Mouse (Mus musculus) forebrain, postnatal 0 days (tissue): ENCODE measurements around the gene Slc25a54. TPM values are rescaled to one million over a fixed set of nuclear protein-coding genes. Genes with fewer than 3 reads are reported as not detected.

Experiments
- ATAC-seq: fragments of 200-750 bp; cut with Nextera tagmentation; 2 replicates; pipeline ENCODE4 v1.8.0; 2017; ENCODE audit warnings: mild to moderate bottlenecking, moderate library complexity
- DNase-seq: peaks from one replicate; pipeline ENCODE4 v3.0.0-alpha.2; 2015
- H3K27ac ChIP-seq: fragments of 300-500 bp; sonication (generic); 2 replicates; pipeline ENCODE4 v1.5.1; 2014; ENCODE audit warnings: low read depth, mild to moderate bottlenecking, antibody characterized with exemption, low read length, moderate library complexity, mixed read lengths
- H3K27me3 ChIP-seq: fragments of 300-500 bp; sonication (generic); 2 replicates; pipeline ENCODE4 v1.6.1; 2014; ENCODE audit warnings: mild to moderate bottlenecking, low read length, mixed read lengths; ENCODE audit not compliant: insufficient read depth
- H3K36me3 ChIP-seq: fragments of 300-500 bp; sonication (generic); 2 replicates; pipeline ENCODE4 v1.6.1; 2014; ENCODE audit warnings: mild to moderate bottlenecking, moderate library complexity; ENCODE audit not compliant: insufficient read depth
- H3K4me1 ChIP-seq: fragments of 300-500 bp; sonication (generic); 2 replicates; pipeline ENCODE4 v1.6.1; 2014; ENCODE audit warnings: antibody characterized with exemption; ENCODE audit not compliant: insufficient read depth
- H3K4me2 ChIP-seq: fragments of 300-500 bp; sonication (generic); 2 replicates; pipeline ENCODE4 v1.6.1; 2014; ENCODE audit warnings: low read depth, mild to moderate bottlenecking, moderate library complexity
- H3K4me3 ChIP-seq: fragments of 300-500 bp; sonication (generic); 2 replicates; pipeline ENCODE4 v1.5.1; 2014; ENCODE audit warnings: low read depth, low read length, mixed read lengths
- H3K9ac ChIP-seq: fragments of 300-500 bp; sonication (generic); 2 replicates; pipeline ENCODE4 v1.6.1; 2014; ENCODE audit warnings: mild to moderate bottlenecking
- H3K9me3 ChIP-seq: fragments of 300-500 bp; sonication (generic); 2 replicates; pipeline ENCODE4 v1.6.1; 2016; ENCODE audit warnings: low read length
- CTCF ChIP-seq: sonication (generic); IDR thresholded peaks from 2 replicates; pipeline ENCODE4 v1.5.1; 2016; ENCODE audit warnings: antibody characterized with exemption, control low read depth, low read depth
- WGBS: fragments of 180-500 bp; shearing (Covaris S2); extraction: QIAGEN DNeasy Blood & Tissue Kit; methylation state at CpG from one replicate; pipeline ENCODE4 v1.1.7; 2014; 5-methylcytosine and 5-hydroxymethylcytosine counted together
- polyA plus RNA-seq: library from polyadenylated mRNA; unstranded; fragments of >200 nt; fragmentation: Nextera tagmentation; extraction: Ambion mirVana; gene quantifications from 2 replicates; pipeline ENCODE4 v1.2.1, GENCODE M21; 2015
- total RNA-seq: library from RNA; depleted of rRNA; stranded (reverse); fragments of >200 nt; gene quantifications from 2 replicates; pipeline ENCODE4 v1.2.3, GENCODE M21; 2014

The Slc25a54 gene
- total and polyA plus RNA-seq, 2 experiments from 2014 or later = not detected

DNA sequence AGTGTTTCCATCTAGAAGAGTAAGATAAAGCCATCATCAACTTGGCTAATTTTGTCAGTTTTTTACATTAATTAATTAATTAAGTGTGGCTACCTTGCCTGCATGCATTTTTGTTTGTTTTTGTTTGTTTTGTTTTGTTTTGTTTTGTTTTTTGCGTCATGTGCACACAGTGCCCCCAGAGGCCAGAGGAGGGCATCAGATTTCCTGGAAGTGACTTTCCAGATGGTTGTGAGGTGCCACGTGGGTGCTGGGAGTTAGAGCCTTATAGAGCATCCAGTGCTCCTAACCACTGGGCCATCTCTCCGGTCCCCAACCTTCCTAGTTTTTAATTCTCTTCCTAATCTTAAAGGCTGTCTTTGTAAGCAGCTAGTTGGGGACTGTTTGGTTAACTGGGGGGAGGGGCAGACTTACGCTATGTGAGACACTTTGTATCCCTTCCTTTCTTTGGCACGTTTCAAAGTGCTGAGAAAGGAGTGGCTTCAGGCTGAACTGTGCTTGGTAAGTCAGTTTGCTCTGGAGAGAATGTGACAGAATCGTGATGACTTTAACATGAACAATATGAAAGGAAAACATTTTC lies 32.5 kb upstream of the Slc25a54 start:
- 50% methylated on average over 6 of the region's 6 CpGs for WGBS
- ATAC-seq (0 out of 2 replicates have a peak, but pooled peaks have one; percentile 36), DNase-seq (no peak)
- Histone ChIP-seq H3K4me1 (no peaks in the 10 kb centered on the region), H3K27me3 (no peaks in the 10 kb centered on the region), H3K27ac (no peak overlapping the region), H3K36me3 (no peaks in the 10 kb centered on the region), H3K9me3 (no peaks in the 10 kb centered on the region), H3K9ac (no peak overlapping the region), H3K4me2 (no peak overlapping the region), H3K4me3 (no peak overlapping the region)
- peak; percentile 36; the same call in 1 of the 2 replicates for TF ChIP-seq CTCF

DNA sequence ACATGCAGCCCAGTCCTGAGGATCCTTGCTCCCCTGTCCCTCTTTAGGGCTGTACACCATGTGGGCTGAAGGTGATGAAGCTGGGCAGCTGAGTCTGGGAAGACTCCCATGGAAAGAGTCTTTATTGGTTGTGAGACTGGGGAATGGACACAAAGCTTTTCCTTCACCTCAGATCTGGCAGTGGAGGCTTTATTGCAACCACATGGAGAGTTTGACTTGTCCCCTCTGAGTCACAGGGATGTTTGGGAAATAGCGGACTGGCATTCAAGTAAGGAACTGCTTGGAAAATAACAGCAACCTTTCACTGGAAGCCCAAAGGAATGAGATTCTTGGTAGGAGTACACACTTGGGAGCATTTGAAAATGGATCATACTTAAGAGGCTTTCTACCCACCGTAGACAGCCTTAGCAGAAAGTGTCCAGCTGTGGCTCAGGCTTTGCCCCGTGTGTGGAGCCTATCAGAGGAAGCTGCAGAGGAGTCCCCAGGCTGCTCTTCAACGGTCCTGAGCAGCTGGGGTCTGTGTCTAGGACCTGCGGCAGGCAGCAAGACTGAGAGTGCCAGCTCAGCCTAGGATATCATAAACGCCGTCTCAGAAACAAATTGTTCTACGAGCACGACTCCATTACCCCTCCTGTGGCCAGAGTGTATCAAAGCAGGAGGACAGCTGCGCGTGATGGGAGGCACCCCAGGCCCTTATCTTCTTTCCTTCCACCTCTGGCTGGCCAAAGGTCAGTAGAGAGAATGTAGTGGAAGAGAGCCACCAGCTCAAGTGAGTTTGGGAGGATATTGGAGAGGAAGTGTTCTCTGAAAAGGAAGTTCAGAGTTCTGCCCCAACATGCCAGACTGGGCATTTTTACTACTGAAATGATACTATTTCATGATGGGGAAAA lies 29.0 kb upstream of the Slc25a54 start:
- 77% methylated on average over 11 of the region's 11 CpGs for WGBS
- no peaks in the 10 kb centered on the region for H3K27me3 ChIP-seq
- H3K27ac ChIP-seq = no peak overlapping the region
- TF ChIP-seq CTCF = no peak
- no peaks in the 10 kb centered on the region for H3K36me3 ChIP-seq
- ATAC-seq (no peak), DNase-seq (no peak)
- no peak overlapping the region for H3K4me2 ChIP-seq
- no peak overlapping the region for H3K4me3 ChIP-seq
- H3K4me1 ChIP-seq = no peaks in the 10 kb centered on the region
- no peaks in the 10 kb centered on the region for H3K9me3 ChIP-seq
- H3K9ac ChIP-seq = no peak overlapping the region

DNA sequence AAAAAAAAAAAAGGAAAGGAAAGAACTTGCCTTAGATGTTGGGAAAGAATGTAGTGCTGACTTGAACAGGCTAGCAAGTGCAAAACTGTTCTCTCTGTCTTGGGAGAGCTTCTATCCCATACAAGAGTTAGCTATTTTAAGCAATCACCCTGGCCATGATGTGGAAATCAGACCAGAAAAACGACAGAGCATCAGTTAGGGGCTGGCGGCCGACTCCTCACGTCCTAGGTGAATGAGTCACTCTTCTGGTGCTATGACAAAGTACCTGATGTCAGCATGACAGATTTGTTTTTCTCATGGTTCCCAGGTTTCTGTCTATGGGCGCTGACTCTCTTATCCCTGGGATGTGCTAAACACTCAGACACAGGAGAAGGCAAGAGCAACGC lies 28.3 kb upstream of the Slc25a54 start:
- no peaks in the 10 kb centered on the region for H3K36me3 ChIP-seq
- H3K4me1 ChIP-seq = no peaks in the 10 kb centered on the region

DNA sequence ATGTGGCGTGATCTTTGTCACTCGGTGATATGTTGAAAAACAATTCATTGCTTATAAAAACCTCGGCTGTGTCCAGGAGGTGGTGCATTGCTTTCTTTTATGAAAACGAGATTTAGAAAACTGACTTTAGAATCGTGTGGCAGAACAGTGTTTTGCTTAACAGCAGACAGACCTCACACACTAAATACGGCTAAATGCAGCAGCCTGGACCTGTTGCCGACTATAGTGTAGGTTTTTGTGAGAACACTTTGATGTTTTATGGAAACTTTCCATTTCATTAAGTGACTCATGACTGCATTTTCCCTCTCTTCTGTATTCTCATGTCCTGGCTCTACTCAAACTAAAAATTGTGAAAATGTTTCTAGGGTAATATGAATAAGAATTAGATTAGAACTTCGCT lies 20.4 kb upstream of the Slc25a54 start:
- TF ChIP-seq CTCF = no peak
- DNase-seq = no peak
- no peak for ATAC-seq
- Histone ChIP-seq H3K4me1 (no peaks in the 10 kb centered on the region), H3K4me3 (no peak overlapping the region), H3K36me3 (no peaks in the 10 kb centered on the region), H3K9ac (no peak overlapping the region), H3K9me3 (no peaks in the 10 kb centered on the region), H3K27me3 (no peaks in the 10 kb centered on the region), H3K4me2 (no peak overlapping the region), H3K27ac (no peak overlapping the region)
- WGBS = 46% methylated on average over 8 of the region's 8 CpGs

More for the DNA sequence above, 28.3 kb upstream of the Slc25a54 start:
- TF ChIP-seq CTCF = no peak
- ATAC-seq (no peak), DNase-seq (no peak)
- no peaks in the 10 kb centered on the region for H3K9me3 ChIP-seq
- no peak overlapping the region for H3K4me2 ChIP-seq
- H3K27ac ChIP-seq = no peak overlapping the region
- no peaks in the 10 kb centered on the region for H3K27me3 ChIP-seq
- no peak overlapping the region for H3K9ac ChIP-seq
- 87% methylated on average over 6 of the region's 6 CpGs for WGBS
- no peak overlapping the region for H3K4me3 ChIP-seq

DNA sequence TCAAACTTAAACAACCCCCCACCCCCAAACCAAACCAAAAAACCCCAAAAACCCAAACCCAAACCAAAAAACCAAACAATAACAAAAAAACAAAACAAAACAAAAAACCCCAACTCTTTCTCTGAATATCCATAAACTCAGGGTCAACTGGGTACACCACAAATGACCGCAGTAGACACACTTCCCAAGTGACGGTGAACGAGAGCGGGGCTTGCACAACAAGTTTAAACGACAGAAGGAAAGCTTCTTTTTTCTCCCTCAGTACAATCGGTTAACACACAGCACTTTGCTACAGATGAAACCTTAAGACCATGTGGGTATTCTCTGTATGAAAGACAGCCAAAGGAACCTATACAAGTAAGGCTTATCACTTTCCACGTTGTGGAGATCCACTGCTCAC lies 17.9 kb upstream of the Slc25a54 start:
- Histone ChIP-seq H3K27me3 (no peaks in the 10 kb centered on the region), H3K4me3 (no peak overlapping the region), H3K36me3 (no peaks in the 10 kb centered on the region), H3K4me1 (no peaks in the 10 kb centered on the region), H3K4me2 (no peak overlapping the region), H3K27ac (no peak overlapping the region), H3K9ac (no peak overlapping the region), H3K9me3 (no peaks in the 10 kb centered on the region)
- no peak for TF ChIP-seq CTCF
- no peak for ATAC-seq
- 77% methylated on average over 7 of the region's 7 CpGs for WGBS
- DNase-seq = no peak

DNA sequence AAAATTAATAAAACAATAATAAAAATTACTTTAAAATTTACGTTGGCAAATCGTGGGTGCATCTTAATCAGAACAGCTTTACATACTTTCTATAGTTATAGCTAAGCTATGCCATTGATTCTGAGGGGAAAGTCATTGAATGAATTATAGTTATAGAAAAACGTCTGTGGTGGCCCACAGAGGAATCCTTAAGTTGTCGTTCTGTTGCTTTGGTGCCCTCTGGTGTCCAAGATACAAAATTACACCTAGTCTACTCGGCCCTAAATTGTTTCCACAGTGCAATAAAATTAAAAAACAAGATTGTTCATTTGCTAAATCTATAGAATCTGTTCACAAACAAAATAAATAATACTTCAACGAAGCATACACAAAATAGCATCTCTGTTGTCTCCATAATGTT lies 17.3 kb upstream of the Slc25a54 start:
- no peak overlapping the region for H3K4me3 ChIP-seq
- no peaks in the 10 kb centered on the region for H3K4me1 ChIP-seq
- WGBS = 2% methylated on average over 6 of the region's 6 CpGs
- peak; percentile 79 for DNase-seq
- no peaks in the 10 kb centered on the region for H3K27me3 ChIP-seq
- H3K9ac ChIP-seq = no peak overlapping the region
- no peaks in the 10 kb centered on the region for H3K9me3 ChIP-seq
- no peak overlapping the region for H3K4me2 ChIP-seq
- no peak overlapping the region for H3K27ac ChIP-seq
- peak; percentile 71; the same call in 1 of the 2 replicates for ATAC-seq
- H3K36me3 ChIP-seq = no peaks in the 10 kb centered on the region
- TF ChIP-seq CTCF = peak; percentile 80

DNA sequence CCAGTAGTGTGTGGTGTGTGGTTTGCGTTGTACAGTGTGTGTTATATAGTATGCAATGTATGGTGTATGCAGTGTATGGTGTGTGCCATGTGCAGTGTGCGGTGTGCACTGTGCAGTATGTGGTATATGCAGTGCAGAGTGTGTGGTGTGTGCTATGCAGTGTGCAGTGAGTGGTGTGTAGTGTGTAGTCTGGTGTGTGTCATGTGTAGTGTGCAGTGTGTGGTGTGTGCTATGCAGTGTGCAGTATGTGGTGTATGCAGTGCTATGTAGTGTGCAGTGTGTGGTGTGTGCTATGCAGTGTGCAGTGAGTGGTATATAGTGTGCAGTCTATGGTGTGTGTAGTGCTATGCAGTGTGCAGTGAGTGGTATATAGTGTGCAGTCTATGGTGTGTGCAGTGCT lies 4.1 kb downstream of the Slc25a54 start:
- DNase-seq (no peak), ATAC-seq (no peak)
- H3K4me3 ChIP-seq = no peak overlapping the region
- WGBS = 93% methylated on average over 2 of the region's 2 CpGs
- no peaks in the 10 kb centered on the region for H3K9me3 ChIP-seq
- H3K9ac ChIP-seq = no peak overlapping the region
- H3K4me1 ChIP-seq = no peaks in the 10 kb centered on the region
- TF ChIP-seq CTCF = no peak
- no peaks in the 10 kb centered on the region for H3K27me3 ChIP-seq
- H3K4me2 ChIP-seq = no peak overlapping the region
- no peaks in the 10 kb centered on the region for H3K36me3 ChIP-seq
- no peak overlapping the region for H3K27ac ChIP-seq
